22 mouse cellular contexts compared by ENCODE assay signal in genomic region chr3:57411535-57411934, GRCm38 (mm10). TPM values are rescaled to one million over a fixed set of nuclear protein-coding genes. Genes with fewer than 3 reads are reported as not detected.
"Had no signal": no experiment of that assay in that cellular context is flagged by ENCODE, and none has a peak within 500 bp of the region (broad histone marks: within the 10 kb centered on the region; RNA-seq: fewer than 3 reads in every experiment).

No protein-coding gene starts in this region.

- ATAC-seq: liver, embryonic 12.5 days had no signal

- DNase-seq: kidney, adult 9 months; kidney, postnatal 25 days; layer of hippocampus, adult 9-11 months; liver; lung, adult 18-20 months; lung, postnatal 10 days; lung, postnatal 4 days; midbrain, embryonic 14.5 days; retina, postnatal 1 day; right cerebral cortex, postnatal 25 days; spleen, adult 18-20 months; thymus, adult 2 months; thymus, postnatal 14 days; thymus, postnatal 4 days had no signal

RNA-seq across cellular contexts. Expression of gene Tm4sf4, which starts 13.6 kb away (rescaled TPM):
- total RNA-seq: layer of hippocampus, adult 2 months; layer of hippocampus, postnatal 25 days; left cerebral cortex, adult 18-20 months; left cerebral cortex, postnatal 25 days; megakaryocyte progenitor cell, adult 5-6 weeks; megakaryocyte-erythroid progenitor cell, adult 5-6 weeks; midbrain, postnatal 0 days had no signal
